Mouse (Mus musculus): ENCODE measurements at regions not wholly inside any gene's neighbourhood (a gene's known extent, or its start where the extent isn't known, plus 50 kb on each side); places are given as distances from the start of the nearest gene placed in this dataset.
"Not testable (repeated sequence)": the region's sequence is repeated elsewhere in the genome, so short reads cannot be mapped to it uniquely, and the experiment has no call there.

- 50% methylated on average over 2 of the region's 7 CpGs for WGBS (ENCODE audit: insufficient replicate concordance)
- not testable (repeated sequence) for H3K27ac ChIP-seq (replicated peaks); H3K9ac ChIP-seq; H3K9me3 ChIP-seq (replicated peaks); H3K4me1 ChIP-seq (replicated peaks); ATAC-seq (ENCODE audit: insufficient read depth); H3K4me2 ChIP-seq; H3K36me3 ChIP-seq (replicated peaks); H3K27me3 ChIP-seq; H3K4me3 ChIP-seq (replicated peaks)
These were observed 84.8 kb upstream of the Ezh2 start for GRCm38 (mm10) chr6:47679946-47680345.

- Histone ChIP-seq H3K4me2 (peak overlapping the region; percentile 59), H3K4me3 (replicated peaks) (peak overlapping the region; percentile 36; the same call in 1 of the 2 replicates)
- H3K27me3 ChIP-seq; H3K36me3 ChIP-seq (replicated peaks); H3K9ac ChIP-seq; ATAC-seq (ENCODE audit: insufficient read depth); H3K4me1 ChIP-seq (replicated peaks); H3K27ac ChIP-seq (replicated peaks); H3K9me3 ChIP-seq (replicated peaks): not testable (repeated sequence)
- whole genome bisulfite sequencing (ENCODE audit: insufficient replicate concordance) = 6% methylated on average over 19 of the region's 33 CpGs
These were observed 77.6 kb upstream of the Ezh2 start for GRCm38 (mm10) chr6:47672741-47673140.

GRCm38 (mm10) chr6:47652880-47653279 is 57.7 kb upstream of the Ezh2 start:
- 45% methylated on average over 3 of the region's 3 CpGs for WGBS (ENCODE audit: insufficient replicate concordance)
- H3K9me3 ChIP-seq (replicated peaks) = not testable (repeated sequence)

GRCm38 (mm10) chr6:47651385-47651718 is 56.2 kb upstream of the Ezh2 start:
- Histone ChIP-seq H3K9ac (peak overlapping the region; percentile 59), H3K4me2 (peak overlapping the region; percentile 82), H3K4me3 (replicated peaks) (peak overlapping the region; percentile 64), H3K27me3 (peaks cover 15% of the 10 kb centered on the region; the same call in 1 of the 2 replicates), H3K4me1 (replicated peaks) (peaks cover 16% of the 10 kb centered on the region)
- not testable (repeated sequence) for H3K27ac ChIP-seq (replicated peaks); H3K36me3 ChIP-seq (replicated peaks); H3K9me3 ChIP-seq (replicated peaks)
- WGBS (ENCODE audit: insufficient replicate concordance) = 1% methylated on average over 22 of the region's 23 CpGs
- peak; percentile 41 for ATAC-seq (ENCODE audit: insufficient read depth)

More at GRCm38 (mm10) chr6:47652880-47653279, 57.7 kb upstream of the Ezh2 start:
- H3K27ac ChIP-seq (replicated peaks); H3K4me3 ChIP-seq (replicated peaks); H3K36me3 ChIP-seq (replicated peaks); H3K4me2 ChIP-seq; ATAC-seq (ENCODE audit: insufficient read depth); H3K9ac ChIP-seq: not testable (repeated sequence)
- Histone ChIP-seq H3K27me3 (peaks cover 13% of the 10 kb centered on the region; the same call in 1 of the 2 replicates), H3K4me1 (replicated peaks) (peaks cover 16% of the 10 kb centered on the region)

- Histone ChIP-seq H3K4me1 (replicated peaks) (peaks cover 16% of the 10 kb centered on the region), H3K27ac (replicated peaks) (peak overlapping the region; percentile 64; the same call in 1 of the 2 replicates), H3K36me3 (replicated peaks) (no peaks in the 10 kb centered on the region), H3K4me2 (peak overlapping the region; percentile 82), H3K4me3 (replicated peaks) (peak overlapping the region; percentile 64), H3K9ac (peak overlapping the region; percentile 59), H3K27me3 (peaks cover 15% of the 10 kb centered on the region; the same call in 1 of the 2 replicates), H3K9me3 (replicated peaks) (no peaks in the 10 kb centered on the region)
- WGBS (ENCODE audit: insufficient replicate concordance) = 1% methylated on average over 46 of the region's 46 CpGs
- ATAC-seq (ENCODE audit: insufficient read depth) = peak; percentile 89
These were observed 55.6 kb upstream of the Ezh2 start for GRCm38 (mm10) chr6:47650463-47651384.

- Histone ChIP-seq H3K9ac (no peak overlapping the region), H3K4me1 (replicated peaks) (peaks cover 16% of the 10 kb centered on the region), H3K9me3 (replicated peaks) (no peaks in the 10 kb centered on the region), H3K27me3 (peaks cover 15% of the 10 kb centered on the region; the same call in 1 of the 2 replicates), H3K4me3 (replicated peaks) (no peak overlapping the region), H3K36me3 (replicated peaks) (no peaks in the 10 kb centered on the region), H3K4me2 (peak overlapping the region; percentile 10; the same call in 1 of the 2 replicates), H3K27ac (replicated peaks) (no peak overlapping the region)
- WGBS (ENCODE audit: insufficient replicate concordance) = 56% methylated on average over 6 of the region's 6 CpGs
- ATAC-seq (ENCODE audit: insufficient read depth) = no peak
These were observed 54.8 kb upstream of the Ezh2 start for GRCm38 (mm10) chr6:47649961-47650360.

- WGBS (ENCODE audit: insufficient replicate concordance) = 33% methylated on average over 5 of the region's 5 CpGs
These were observed 54.4 kb upstream of the Ezh2 start for GRCm38 (mm10) chr6:47649451-47649931.

GRCm38 (mm10) chr6:47648899-47649298 is 53.8 kb upstream of the Ezh2 start:
- Histone ChIP-seq H3K9me3 (replicated peaks) (no peaks in the 10 kb centered on the region), H3K4me3 (replicated peaks) (no peak overlapping the region), H3K27ac (replicated peaks) (no peak overlapping the region), H3K4me1 (replicated peaks) (peaks cover 16% of the 10 kb centered on the region), H3K27me3 (peaks cover 18% of the 10 kb centered on the region; the same call in 1 of the 2 replicates), H3K4me2 (no peak overlapping the region), H3K9ac (no peak overlapping the region), H3K36me3 (replicated peaks) (no peaks in the 10 kb centered on the region)
- no peak for ATAC-seq (ENCODE audit: insufficient read depth)
- 62% methylated on average over 5 of the region's 5 CpGs for WGBS (ENCODE audit: insufficient replicate concordance)

More at GRCm38 (mm10) chr6:47649451-47649931, 54.4 kb upstream of the Ezh2 start:
- 0 out of 2 replicates have a peak overlapping the region, but pooled peaks have one; percentile 10 for H3K4me2 ChIP-seq
- H3K9ac ChIP-seq = no peak overlapping the region
- H3K9me3 ChIP-seq (replicated peaks) = no peaks in the 10 kb centered on the region
- H3K36me3 ChIP-seq (replicated peaks) = no peaks in the 10 kb centered on the region
- ATAC-seq (ENCODE audit: insufficient read depth) = no peak
- peaks cover 15% of the 10 kb centered on the region; the same call in 1 of the 2 replicates for H3K27me3 ChIP-seq
- H3K4me3 ChIP-seq (replicated peaks) = no peak overlapping the region
- peaks cover 16% of the 10 kb centered on the region for H3K4me1 ChIP-seq (replicated peaks)
- H3K27ac ChIP-seq (replicated peaks) = no peak overlapping the region

- Histone ChIP-seq H3K36me3 (replicated peaks) (no peaks in the 10 kb centered on the region), H3K27me3 (peaks cover 18% of the 10 kb centered on the region; the same call in 1 of the 2 replicates), H3K4me1 (replicated peaks) (peaks cover 16% of the 10 kb centered on the region), H3K4me3 (replicated peaks) (no peak overlapping the region), H3K27ac (replicated peaks) (no peak overlapping the region), H3K9me3 (replicated peaks) (no peaks in the 10 kb centered on the region), H3K9ac (no peak overlapping the region), H3K4me2 (no peak overlapping the region)
- ATAC-seq (ENCODE audit: insufficient read depth) = no peak
- WGBS (ENCODE audit: insufficient replicate concordance) = 67% methylated on average over 7 of the region's 7 CpGs
These were observed 53.2 kb upstream of the Ezh2 start for GRCm38 (mm10) chr6:47648316-47648715.

- no peaks in the 10 kb centered on the region for H3K9me3 ChIP-seq (replicated peaks)
- H3K27ac ChIP-seq (replicated peaks) = no peak overlapping the region
- H3K9ac ChIP-seq = no peak overlapping the region
- peaks cover 18% of the 10 kb centered on the region; the same call in 1 of the 2 replicates for H3K27me3 ChIP-seq
- H3K4me1 ChIP-seq (replicated peaks) = peaks cover 16% of the 10 kb centered on the region
- H3K36me3 ChIP-seq (replicated peaks) = no peaks in the 10 kb centered on the region
- H3K4me3 ChIP-seq (replicated peaks) = no peak overlapping the region
- H3K4me2 ChIP-seq = no peak overlapping the region
- 55% methylated on average over 8 of the region's 8 CpGs for WGBS (ENCODE audit: insufficient replicate concordance)
- ATAC-seq (ENCODE audit: insufficient read depth) = no peak
These were observed 52.7 kb upstream of the Ezh2 start for GRCm38 (mm10) chr6:47647876-47648275.
